Mouse (Mus musculus): Measurements from ENCODE around the gene Masp1.

DNA sequence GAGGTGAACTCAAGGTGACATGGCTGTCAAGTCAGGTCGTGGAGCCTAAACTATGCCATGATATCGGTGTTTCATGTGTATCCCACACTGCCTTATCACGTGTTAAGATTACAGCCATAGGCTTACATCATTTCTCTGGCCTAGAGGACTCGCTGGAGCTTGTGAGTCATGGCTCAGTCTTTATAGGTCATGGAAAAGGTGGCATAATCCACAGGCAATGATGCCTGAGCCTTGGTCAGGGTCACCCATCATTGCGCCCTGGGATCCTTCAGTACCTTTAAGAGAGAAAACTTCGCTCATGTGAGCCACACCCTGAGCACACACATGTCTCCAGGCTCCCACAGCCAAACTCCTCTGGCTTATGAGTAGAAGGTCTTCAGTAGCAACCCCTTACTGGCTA lies 49.1 kb downstream of the Masp1 start:
- TF ChIP-seq CTCF (conservative IDR thresholded peaks at IDR 0.05; ENCODE audit: insufficient read depth, insufficient read length, low read depth, low read length): no peak
- TF ChIP-seq POLR2A (IDR thresholded peaks at IDR 0.05; ENCODE audit: low read depth, low read length): no peak

Data from kidney, adult 2 months (tissue).